Mouse (Mus musculus) layer of hippocampus, postnatal 10 days (tissue): ENCODE data around the gene Cela3b. TPM values are rescaled to one million over a fixed set of nuclear protein-coding genes. Genes with fewer than 3 reads are reported as not detected.
A peak's percentile ranks its signal among the peaks of the same experiment; 100 is the strongest.
"Not testable (repeated sequence)": the region's sequence is repeated elsewhere in the genome, so short reads cannot be mapped to it uniquely, and the experiment has no call there.

ENCODE experiments used
- DNase-seq, 2 experiments: peaks; one replicate each; pipeline ENCODE4 v3.0.0; 2021; ENCODE audit warnings: low spot score in 2 of 2
- total RNA-seq, 2 experiments: library from RNA; stranded (reverse); gene quantifications; 2 replicates each; pipeline ENCODE4 v1.2.3; 2021

Cela3b gene
- total RNA-seq, 2 experiments from 2014 or later = not detected

- DNase-seq = no peak
Measured at GRCm38 (mm10) chr4:137417712-137418564, 12.4 kb downstream of the Cela3b start.

- DNase-seq = no peak
Measured at GRCm38 (mm10) chr4:137414936-137415335, 15.4 kb downstream of the Cela3b start.

DNA sequence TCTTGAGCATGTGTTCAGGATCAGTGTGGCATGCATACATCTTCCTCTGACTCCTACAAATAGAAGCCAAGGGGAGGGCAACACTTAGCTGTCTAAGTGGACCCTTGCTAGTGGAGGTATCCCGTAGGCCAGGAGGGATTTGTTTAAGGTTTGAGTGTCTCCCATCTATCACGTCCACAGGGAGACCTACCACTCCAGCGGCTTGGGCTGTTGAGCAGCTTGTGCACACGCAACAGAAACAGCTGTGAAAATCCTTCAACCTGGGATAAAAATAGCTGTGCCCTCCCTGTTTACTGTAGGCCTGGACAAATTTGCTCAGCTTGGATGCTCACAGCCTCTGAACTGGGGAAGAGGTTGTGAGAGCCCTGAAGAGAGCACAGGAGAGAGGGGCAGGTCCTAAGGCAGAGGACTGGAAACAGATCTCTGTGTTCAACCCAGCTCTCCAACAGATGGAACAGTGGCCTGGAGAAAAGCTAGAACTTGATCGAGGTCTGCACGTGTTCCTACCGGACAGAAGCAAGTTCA, 18.1 kb downstream of the Cela3b start:
- DNase-seq = not testable (repeated sequence)

- DNase-seq = no peak
Measured at GRCm38 (mm10) chr4:137409691-137410090, 20.6 kb downstream of the Cela3b start, which contains the start of gene Cela3a. Gene Cela3a (minus strand): TSS chr4:137409791.

GRCm38 (mm10) chr4:137405571-137405970, 24.8 kb downstream of the Cela3b start:
- no peak for DNase-seq

- no peak for DNase-seq
Measured at GRCm38 (mm10) chr4:137396641-137397525, 33.5 kb downstream of the Cela3b start.

- DNase-seq = no peak
Measured at GRCm38 (mm10) chr4:137393378-137394135, 36.8 kb downstream of the Cela3b start.

GRCm38 (mm10) chr4:137392874-137393273, 37.5 kb downstream of the Cela3b start:
- DNase-seq = no peak

- no peak for DNase-seq
Measured at GRCm38 (mm10) chr4:137391287-137391686, 39.1 kb downstream of the Cela3b start.

GRCm38 (mm10) chr4:137390196-137390595, 40.1 kb downstream of the Cela3b start:
- no peak for DNase-seq

GRCm38 (mm10) chr4:137388983-137389382, 41.4 kb downstream of the Cela3b start:
- DNase-seq = no peak

- peak; percentile 78 to 83 for DNase-seq
Measured at GRCm38 (mm10) chr4:137388059-137388794, 42.1 kb downstream of the Cela3b start.

DNA sequence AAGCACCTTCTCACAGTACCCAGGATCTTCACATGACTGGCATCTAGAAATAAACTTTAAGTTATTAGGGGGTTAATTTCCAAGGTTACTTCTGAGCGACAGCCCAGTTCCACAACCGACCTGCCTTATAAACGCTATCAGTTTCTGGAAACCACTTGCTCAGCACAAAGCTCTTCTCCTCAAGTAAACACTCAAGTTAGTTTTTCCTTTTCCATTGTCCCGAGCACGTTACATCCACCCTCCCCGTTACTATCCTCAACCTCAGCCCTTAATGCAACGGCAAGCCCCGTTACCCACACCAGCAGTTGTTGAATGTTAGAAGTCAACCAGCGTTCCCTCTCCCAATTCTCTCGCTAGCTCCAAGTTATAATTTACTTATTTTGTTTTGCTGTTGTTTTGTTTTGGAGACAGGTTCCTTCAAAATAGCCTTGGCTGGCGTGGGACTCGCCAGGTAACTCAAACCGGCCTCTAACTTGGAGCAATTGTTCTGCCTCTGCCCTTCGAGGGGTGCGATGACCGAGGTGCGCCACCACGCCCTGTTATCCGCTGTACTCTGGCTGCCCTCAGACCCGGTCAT, 42.8 kb downstream of the Cela3b start:
- no peak for DNase-seq

DNA sequence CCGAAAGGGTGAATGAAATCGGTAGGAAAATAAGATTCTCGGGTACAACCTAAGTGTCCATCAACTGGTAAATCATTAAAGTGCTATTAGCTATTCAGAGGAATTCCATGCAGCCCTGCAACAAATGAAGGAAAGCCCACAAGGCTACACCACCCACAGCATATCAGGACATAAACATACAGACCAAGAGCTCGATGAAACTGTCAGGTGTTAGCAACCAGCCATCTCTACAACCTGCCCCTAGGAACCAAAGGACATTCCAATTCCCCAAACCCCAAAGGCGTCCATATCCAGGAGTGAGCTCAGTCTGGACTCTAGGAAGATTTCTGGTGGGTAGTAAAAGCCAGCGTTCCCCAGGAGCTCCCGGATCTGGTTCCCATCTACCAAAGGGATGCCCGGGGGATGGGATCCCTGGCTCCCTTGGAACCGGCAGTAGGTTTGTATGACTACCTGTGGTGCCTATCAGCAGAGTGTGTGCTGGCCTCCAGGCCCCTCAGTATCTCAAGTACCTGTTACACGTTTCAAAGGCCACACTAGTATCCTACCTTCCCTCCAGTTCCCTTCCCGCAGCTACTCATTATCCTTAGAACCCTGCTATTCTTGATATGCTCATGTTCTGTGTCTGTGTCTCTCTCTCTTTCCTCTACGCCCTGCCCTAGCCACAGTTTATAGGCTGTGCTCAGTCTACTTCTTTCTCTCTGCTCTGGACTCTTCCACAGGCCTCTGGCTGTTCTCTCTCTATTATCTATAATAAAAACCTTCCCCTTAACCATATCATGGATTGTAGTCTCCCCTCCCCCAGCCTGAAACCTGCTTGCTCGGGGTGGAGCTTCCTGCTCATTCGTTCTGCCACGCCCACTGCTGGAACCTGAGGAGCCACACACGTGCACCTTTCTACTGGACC, 49.4 kb downstream of the Cela3b start:
- no peak for DNase-seq

DNA sequence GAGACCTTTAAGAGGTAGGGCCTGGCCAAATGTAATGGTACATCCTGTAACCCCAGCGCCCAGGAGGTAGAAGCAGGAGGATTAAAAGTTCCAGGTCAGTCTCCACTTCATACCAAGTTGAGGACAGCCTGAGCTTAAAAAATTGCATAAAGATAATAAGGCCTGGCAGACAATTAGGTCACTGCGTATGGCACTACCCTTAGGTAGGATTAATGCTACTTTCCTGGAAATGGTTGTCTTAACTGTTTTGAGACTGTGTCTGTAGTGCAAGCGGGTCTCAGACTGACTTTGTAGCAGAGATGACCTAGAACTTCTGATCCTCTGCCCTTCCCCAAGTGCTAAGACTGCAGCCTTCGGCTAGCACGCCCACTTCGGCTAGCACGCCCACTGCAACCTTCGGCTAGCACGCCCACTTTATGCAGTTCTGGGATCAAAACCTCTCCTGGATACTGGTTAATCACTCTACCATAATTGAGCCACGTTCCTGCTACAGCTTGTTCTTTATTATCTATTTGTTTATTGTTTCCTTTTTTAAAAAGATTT, 50.6 kb downstream of the Cela3b start:
- no peak for DNase-seq

GRCm38 (mm10) chr4:137379085-137379484, 51.3 kb downstream of the Cela3b start:
- no peak for DNase-seq

- DNase-seq = no peak
Measured at GRCm38 (mm10) chr4:137377526-137378304, 52.6 kb downstream of the Cela3b start.

DNA sequence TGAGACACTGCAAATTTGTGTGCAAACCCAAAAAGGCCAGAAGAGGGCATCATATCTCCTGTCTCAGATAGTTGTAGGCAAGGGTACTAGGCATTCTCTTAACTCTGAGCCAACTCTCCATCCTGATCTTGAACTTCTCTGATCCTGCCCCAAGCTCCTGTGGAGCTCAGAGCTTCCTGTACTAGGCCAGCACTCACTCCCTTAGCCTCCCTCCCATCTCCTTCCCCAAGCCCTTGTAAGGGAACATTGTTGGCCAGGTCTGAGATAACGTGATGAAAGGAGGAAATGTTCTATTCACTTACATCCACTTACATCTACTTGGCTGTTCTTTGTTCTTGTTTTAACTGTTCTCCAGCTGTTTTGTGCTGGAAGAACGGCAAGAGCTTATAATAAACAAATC, 53.6 kb downstream of the Cela3b start:
- DNase-seq = no peak
